Mouse (Mus musculus) natural killer cell, adult 2 months (primary cell): ENCODE results near the gene Ccne1.

Experiments used
- DNase-seq, 2 experiments: peaks; one replicate each; pipeline ENCODE4 v3.0.0; 2022; ENCODE audit warnings: low spot score in 2 of 2

Gene Ccne1

DNA sequence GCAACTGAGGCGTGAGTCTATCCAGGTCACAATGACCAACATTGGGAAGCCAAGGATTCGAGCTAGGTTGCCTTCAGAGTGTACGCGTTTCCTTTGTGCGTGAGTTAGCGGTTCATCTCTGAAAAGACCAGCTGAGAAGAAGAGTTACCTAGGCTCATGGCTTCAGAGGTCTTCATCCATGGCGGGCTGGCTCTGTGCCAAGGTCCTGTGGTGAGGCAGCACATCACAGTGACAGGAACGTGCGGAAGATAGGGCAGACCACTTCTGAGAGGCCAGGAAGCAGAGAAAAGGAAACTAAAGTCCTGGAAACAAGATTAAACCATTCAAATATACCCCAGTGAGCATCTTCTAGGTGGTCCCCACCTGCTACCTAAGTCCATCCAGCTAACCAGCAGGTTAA is 53.1 kb downstream of the Ccne1 start:
- DNase-seq, result no peak
